Mouse (Mus musculus) stomach, postnatal 0 days (tissue): ENCODE measurements around the gene Snip1. TPM values are rescaled to one million over a fixed set of nuclear protein-coding genes. Genes with fewer than 3 reads are reported as not detected.

ENCODE experiments used
- ATAC-seq: fragments of 200-750 bp; cut with Nextera tagmentation; 2 replicates; pipeline ENCODE4 v1.8.0; 2017; ENCODE audit not compliant: low FRiP score, low TSS enrichment
- DNase-seq: peaks from one replicate; pipeline ENCODE4 v3.0.0-alpha.2; 2016; ENCODE audit warnings: low spot score
- H3K27ac ChIP-seq: fragments of 300-500 bp; sonication (generic); replicated peaks from 2 replicates; pipeline ENCODE4 v1.5.1; 2014; ENCODE audit warnings: mild to moderate bottlenecking, control low read depth
- H3K27me3 ChIP-seq: fragments of 300-500 bp; sonication (generic); 2 replicates; pipeline ENCODE4 v1.6.1; 2014; ENCODE audit warnings: low read length; ENCODE audit not compliant: control insufficient read depth, insufficient read depth
- H3K36me3 ChIP-seq: fragments of 300-500 bp; sonication (generic); 2 replicates; pipeline ENCODE4 v1.6.1; 2014; ENCODE audit warnings: low read length, mixed read lengths; ENCODE audit not compliant: control insufficient read depth, insufficient read depth
- H3K4me1 ChIP-seq: fragments of 300-500 bp; sonication (generic); replicated peaks from 2 replicates; pipeline ENCODE4 v1.6.1; 2014; ENCODE audit warnings: antibody characterized with exemption; ENCODE audit not compliant: control insufficient read depth, insufficient read depth
- H3K4me2 ChIP-seq: fragments of 300-500 bp; sonication (generic); replicated peaks from 2 replicates; pipeline ENCODE4 v1.6.1; 2014; ENCODE audit warnings: low read depth, mild to moderate bottlenecking, control low read depth, moderate library complexity
- H3K4me3 ChIP-seq: fragments of 300-500 bp; sonication (generic); 2 replicates; pipeline ENCODE4 v1.5.1; 2014; ENCODE audit warnings: low read depth, low read length, control low read depth
- H3K9ac ChIP-seq: fragments of 300-500 bp; sonication (generic); 2 replicates; pipeline ENCODE4 v1.6.1; 2014; ENCODE audit warnings: mild to moderate bottlenecking, low read length, control low read depth, mixed read lengths
- H3K9me3 ChIP-seq: fragments of 300-500 bp; sonication (generic); 2 replicates; pipeline ENCODE4 v1.6.1; 2016; ENCODE audit warnings: low read length; ENCODE audit not compliant: control insufficient read depth
- CTCF ChIP-seq: IDR thresholded peaks from 2 replicates; pipeline ENCODE4 v1.5.1; 2016; ENCODE audit warnings: antibody characterized with exemption, low read depth, mild to moderate bottlenecking, moderate library complexity
- EP300 ChIP-seq: optimal IDR thresholded peaks from 2 replicates; pipeline ENCODE3; 2016; ENCODE audit warnings: antibody characterized with exemption
- WGBS: fragments of 180-500 bp; shearing (Covaris S2); extraction: QIAGEN DNeasy Blood & Tissue Kit; methylation state at CpG from one replicate; pipeline ENCODE4 v1.1.7; 2014; 5-methylcytosine and 5-hydroxymethylcytosine counted together
- polyA plus RNA-seq: library from polyadenylated mRNA; unstranded; fragments of >200 nt; fragmentation: Nextera tagmentation; extraction: Ambion mirVana; gene quantifications from 2 replicates; pipeline ENCODE4 v1.2.1, GENCODE M21; 2015

The Snip1 gene
- polyA plus RNA-seq, 1 experiment from 2014 or later = 13.0 TPM

GRCm38 (mm10) chr4:125105354-125105753, 38.9 kb downstream of the Snip1 start:
- Histone ChIP-seq H3K9me3 (no peaks in the 10 kb centered on the region), H3K4me1 (no peaks in the 10 kb centered on the region), H3K4me3 (no peak overlapping the region), H3K9ac (no peak overlapping the region), H3K36me3 (no peaks in the 10 kb centered on the region; the same call in 1 of the 2 replicates), H3K4me2 (no peak overlapping the region), H3K27ac (no peak overlapping the region), H3K27me3 (no peaks in the 10 kb centered on the region)
- TF ChIP-seq EP300 = no peak
- TF ChIP-seq CTCF = no peak
- DNase-seq (peak; percentile 41), ATAC-seq (peak; percentile 59; the same call in 1 of the 2 replicates)
- 79% methylated on average over 9 of the region's 9 CpGs for WGBS

GRCm38 (mm10) chr4:125114638-125115037, 48.2 kb downstream of the Snip1 start:
- H3K36me3 ChIP-seq = peaks cover 2% of the 10 kb centered on the region; the same call in 1 of the 2 replicates
- H3K4me1 ChIP-seq = peaks cover 4% of the 10 kb centered on the region
- H3K27ac ChIP-seq = peak overlapping the region; percentile 81
- peak overlapping the region; percentile 23; the same call in 1 of the 2 replicates for H3K9ac ChIP-seq
- WGBS = 7% methylated on average over 6 of the region's 6 CpGs
- H3K9me3 ChIP-seq = no peaks in the 10 kb centered on the region
- no peaks in the 10 kb centered on the region for H3K27me3 ChIP-seq
- H3K4me3 ChIP-seq = no peak overlapping the region
- no peak overlapping the region for H3K4me2 ChIP-seq
- ATAC-seq (peak; percentile 50), DNase-seq (peak; percentile 86)
- TF ChIP-seq CTCF (peak; percentile 90), EP300 (no peak)

GRCm38 (mm10) chr4:125115081-125115480, 48.6 kb downstream of the Snip1 start:
- WGBS = 73% methylated on average over 4 of the region's 4 CpGs
- Histone ChIP-seq H3K27me3 (no peaks in the 10 kb centered on the region), H3K36me3 (peaks cover 7% of the 10 kb centered on the region; the same call in 1 of the 2 replicates), H3K4me1 (peaks cover 4% of the 10 kb centered on the region), H3K4me2 (no peak overlapping the region), H3K9me3 (no peaks in the 10 kb centered on the region), H3K4me3 (no peak overlapping the region), H3K9ac (peak overlapping the region; percentile 23; the same call in 1 of the 2 replicates), H3K27ac (peak overlapping the region; percentile 81)
- no peak for ATAC-seq
- no peak for DNase-seq
- TF ChIP-seq CTCF (no peak), EP300 (no peak)

GRCm38 (mm10) chr4:125115710-125116089, 49.2 kb downstream of the Snip1 start:
- H3K27ac ChIP-seq = peak overlapping the region; percentile 81
- peaks cover 7% of the 10 kb centered on the region; the same call in 1 of the 2 replicates for H3K36me3 ChIP-seq
- 26% methylated on average over 6 of the region's 6 CpGs for WGBS
- H3K4me1 ChIP-seq = peaks cover 4% of the 10 kb centered on the region
- peak overlapping the region; percentile 31; the same call in 1 of the 2 replicates for H3K9ac ChIP-seq
- no peak overlapping the region for H3K4me2 ChIP-seq
- H3K27me3 ChIP-seq = no peaks in the 10 kb centered on the region
- peak; percentile 71 for DNase-seq
- ATAC-seq = peak; percentile 66
- no peak overlapping the region for H3K4me3 ChIP-seq
- no peaks in the 10 kb centered on the region for H3K9me3 ChIP-seq
- TF ChIP-seq CTCF (no peak; the same call in 1 of the 2 replicates), EP300 (no peak)

GRCm38 (mm10) chr4:125116090-125116861, 49.8 kb downstream of the Snip1 start:
- Histone ChIP-seq H3K27ac (peak overlapping the region; percentile 81), H3K27me3 (no peaks in the 10 kb centered on the region), H3K36me3 (peaks cover 10% of the 10 kb centered on the region; the same call in 1 of the 2 replicates), H3K4me2 (no peak overlapping the region), H3K9me3 (no peaks in the 10 kb centered on the region), H3K4me1 (peaks cover 4% of the 10 kb centered on the region), H3K4me3 (no peak overlapping the region), H3K9ac (peak overlapping the region; percentile 31)
- peak; percentile 33 for ATAC-seq
- TF ChIP-seq CTCF = no peak
- TF ChIP-seq EP300 = no peak
- DNase-seq = peak; percentile 65
- 56% methylated on average over 9 of the region's 9 CpGs for WGBS

GRCm38 (mm10) chr4:125116929-125117328, 50.5 kb downstream of the Snip1 start:
- H3K9me3 ChIP-seq = no peaks in the 10 kb centered on the region
- no peak overlapping the region for H3K4me3 ChIP-seq
- 50% methylated on average over 13 of the region's 13 CpGs for WGBS
- no peak overlapping the region for H3K4me2 ChIP-seq
- no peak for TF ChIP-seq EP300
- TF ChIP-seq CTCF = no peak
- DNase-seq = no peak
- H3K9ac ChIP-seq = no peak overlapping the region
- no peak for ATAC-seq
- H3K4me1 ChIP-seq = peaks cover 4% of the 10 kb centered on the region
- peaks cover 10% of the 10 kb centered on the region; the same call in 1 of the 2 replicates for H3K36me3 ChIP-seq
- peak overlapping the region; percentile 81 for H3K27ac ChIP-seq
- no peaks in the 10 kb centered on the region for H3K27me3 ChIP-seq
